Mouse (Mus musculus): Measurements from ENCODE around the gene Ccdc92b. TPM values are rescaled to one million over a fixed set of nuclear protein-coding genes. Genes with fewer than 3 reads are reported as not detected.
"Not testable (repeated sequence)": the region's sequence is repeated elsewhere in the genome, so short reads cannot be mapped to it uniquely, and the experiment has no call there.

The Ccdc92b gene
- polyA plus RNA-seq, 1 experiment from 2014 or later: 0.85 TPM

- not testable (repeated sequence) for H3K9me3 ChIP-seq (ENCODE audit: low read length); H3K4me1 ChIP-seq (ENCODE audit: insufficient read depth, low read depth, low read length); ATAC-seq; H3K9ac ChIP-seq (replicated peaks; ENCODE audit: low read depth); DNase-seq (ENCODE audit: low spot score); H3K36me3 ChIP-seq (ENCODE audit: insufficient read depth, low read length); H3K27ac ChIP-seq (ENCODE audit: low read length); H3K4me3 ChIP-seq (ENCODE audit: low read depth, low read length); H3K27me3 ChIP-seq (replicated peaks; ENCODE audit: insufficient read depth, low read length); H3K4me2 ChIP-seq (replicated peaks; ENCODE audit: low read depth, low read length)
- WGBS: 52% methylated on average over 4 of the region's 4 CpGs
- TF ChIP-seq CTCF (IDR thresholded peaks at IDR 0.05): peak; percentile 47
These were observed 38.1 kb upstream of the Ccdc92b start for GRCm38 (mm10) chr11:74581333-74581732.

- H3K9ac ChIP-seq (replicated peaks; ENCODE audit: low read depth): no peak overlapping the region
- no peak overlapping the region for H3K4me3 ChIP-seq (ENCODE audit: low read depth, low read length)
- H3K9me3 ChIP-seq (ENCODE audit: low read length): no peaks in the 10 kb centered on the region
- no peak for TF ChIP-seq EP300 (IDR thresholded peaks at IDR 0.05)
- no peak for TF ChIP-seq CTCF (IDR thresholded peaks at IDR 0.05)
- no peaks in the 10 kb centered on the region for H3K36me3 ChIP-seq (ENCODE audit: insufficient read depth, low read length)
- WGBS: 73% methylated on average over 3 of the region's 3 CpGs
- no peaks in the 10 kb centered on the region for H3K4me1 ChIP-seq (ENCODE audit: insufficient read depth, low read depth, low read length)
- H3K27me3 ChIP-seq (replicated peaks; ENCODE audit: insufficient read depth, low read length): no peaks in the 10 kb centered on the region
- DNase-seq (ENCODE audit: low spot score) (no peak), ATAC-seq (no peak)
- no peak overlapping the region for H3K4me2 ChIP-seq (replicated peaks; ENCODE audit: low read depth, low read length)
- no peak overlapping the region for H3K27ac ChIP-seq (ENCODE audit: low read length)
These were observed 36.9 kb upstream of the Ccdc92b start for GRCm38 (mm10) chr11:74582464-74582863.

- WGBS: 64% methylated on average over 7 of the region's 7 CpGs
- H3K27ac ChIP-seq (ENCODE audit: low read length): no peak overlapping the region
- H3K4me3 ChIP-seq (ENCODE audit: low read depth, low read length): no peak overlapping the region
- no peak overlapping the region for H3K4me2 ChIP-seq (replicated peaks; ENCODE audit: low read depth, low read length)
- no peaks in the 10 kb centered on the region for H3K4me1 ChIP-seq (ENCODE audit: insufficient read depth, low read depth, low read length)
- no peak for DNase-seq (ENCODE audit: low spot score)
- H3K9ac ChIP-seq (replicated peaks; ENCODE audit: low read depth): no peak overlapping the region
- no peaks in the 10 kb centered on the region for H3K36me3 ChIP-seq (ENCODE audit: insufficient read depth, low read length)
- TF ChIP-seq EP300 (IDR thresholded peaks at IDR 0.05) (no peak), CTCF (IDR thresholded peaks at IDR 0.05) (no peak)
- no peak for ATAC-seq
- H3K9me3 ChIP-seq (ENCODE audit: low read length): no peaks in the 10 kb centered on the region
- 0 out of 2 replicates have a peak, but pooled peaks cover 6% of the 10 kb centered on the region for H3K27me3 ChIP-seq (replicated peaks; ENCODE audit: insufficient read depth, low read length)
These were observed 35.5 kb upstream of the Ccdc92b start for GRCm38 (mm10) chr11:74583824-74584349.

DNA sequence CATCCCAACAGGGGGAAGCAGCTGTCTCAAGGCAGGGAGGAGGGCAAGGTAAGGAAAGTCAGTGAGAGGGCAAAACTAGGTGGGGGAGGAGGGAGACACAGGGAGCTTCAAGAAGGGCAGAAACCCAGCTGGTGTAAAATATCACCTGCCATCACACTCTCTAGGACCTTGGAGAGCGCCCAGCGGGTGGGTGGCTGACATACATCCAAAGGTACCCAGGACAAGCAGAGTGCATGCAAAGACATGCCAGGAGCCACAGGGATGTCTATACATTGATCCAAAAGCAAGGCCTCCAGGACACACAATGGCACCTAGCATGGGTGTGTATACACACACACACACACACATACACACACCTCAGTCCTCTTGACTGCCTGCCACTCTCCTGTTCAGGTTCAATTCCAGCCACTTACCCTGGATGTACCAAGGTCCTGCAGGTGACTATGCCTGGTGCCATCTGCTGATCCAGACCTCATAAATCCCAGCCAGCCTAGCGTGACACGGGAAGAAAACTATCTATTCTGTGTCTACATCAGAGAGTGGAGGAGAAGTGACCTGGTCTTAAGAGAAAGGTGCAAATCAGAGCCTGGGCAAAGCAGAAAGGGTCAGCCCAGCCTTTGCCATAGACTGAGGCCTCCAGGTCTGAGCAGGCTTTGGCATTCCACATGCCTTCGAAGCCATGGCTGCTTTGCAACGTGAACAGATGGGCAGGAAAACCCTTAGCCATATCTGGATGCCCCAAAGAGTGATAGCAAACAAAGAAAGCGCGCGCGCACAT is 34.3 kb upstream of the Ccdc92b start:
- TF ChIP-seq EP300 (IDR thresholded peaks at IDR 0.05): no peak
- TF ChIP-seq CTCF (IDR thresholded peaks at IDR 0.05): no peak
- 60% methylated on average over 10 of the region's 10 CpGs for WGBS
- no peak overlapping the region for H3K9ac ChIP-seq (replicated peaks; ENCODE audit: low read depth)
- H3K4me3 ChIP-seq (ENCODE audit: low read depth, low read length): no peak overlapping the region
- H3K27me3 ChIP-seq (replicated peaks; ENCODE audit: insufficient read depth, low read length): peaks cover 19% of the 10 kb centered on the region
- H3K4me1 ChIP-seq (ENCODE audit: insufficient read depth, low read depth, low read length): no peaks in the 10 kb centered on the region
- no peak overlapping the region for H3K4me2 ChIP-seq (replicated peaks; ENCODE audit: low read depth, low read length)
- no peak for ATAC-seq
- H3K9me3 ChIP-seq (ENCODE audit: low read length): no peaks in the 10 kb centered on the region
- DNase-seq (ENCODE audit: low spot score): peak; percentile 33
- no peaks in the 10 kb centered on the region for H3K36me3 ChIP-seq (ENCODE audit: insufficient read depth, low read length)
- H3K27ac ChIP-seq (ENCODE audit: low read length): no peak overlapping the region

GRCm38 (mm10) chr11:74586401-74586800 is 33.0 kb upstream of the Ccdc92b start:
- H3K4me1 ChIP-seq (ENCODE audit: insufficient read depth, low read depth, low read length): no peaks in the 10 kb centered on the region
- H3K27me3 ChIP-seq (replicated peaks; ENCODE audit: insufficient read depth, low read length): peaks cover 31% of the 10 kb centered on the region
- no peak overlapping the region for H3K9ac ChIP-seq (replicated peaks; ENCODE audit: low read depth)
- no peaks in the 10 kb centered on the region for H3K9me3 ChIP-seq (ENCODE audit: low read length)
- no peak overlapping the region for H3K4me3 ChIP-seq (ENCODE audit: low read depth, low read length)
- H3K27ac ChIP-seq (ENCODE audit: low read length): no peak overlapping the region
- ATAC-seq (no peak), DNase-seq (ENCODE audit: low spot score) (no peak)
- TF ChIP-seq EP300 (IDR thresholded peaks at IDR 0.05) (no peak), CTCF (IDR thresholded peaks at IDR 0.05) (no peak)
- no peaks in the 10 kb centered on the region for H3K36me3 ChIP-seq (ENCODE audit: insufficient read depth, low read length)
- H3K4me2 ChIP-seq (replicated peaks; ENCODE audit: low read depth, low read length): no peak overlapping the region
- 62% methylated on average over 5 of the region's 5 CpGs for WGBS

DNA sequence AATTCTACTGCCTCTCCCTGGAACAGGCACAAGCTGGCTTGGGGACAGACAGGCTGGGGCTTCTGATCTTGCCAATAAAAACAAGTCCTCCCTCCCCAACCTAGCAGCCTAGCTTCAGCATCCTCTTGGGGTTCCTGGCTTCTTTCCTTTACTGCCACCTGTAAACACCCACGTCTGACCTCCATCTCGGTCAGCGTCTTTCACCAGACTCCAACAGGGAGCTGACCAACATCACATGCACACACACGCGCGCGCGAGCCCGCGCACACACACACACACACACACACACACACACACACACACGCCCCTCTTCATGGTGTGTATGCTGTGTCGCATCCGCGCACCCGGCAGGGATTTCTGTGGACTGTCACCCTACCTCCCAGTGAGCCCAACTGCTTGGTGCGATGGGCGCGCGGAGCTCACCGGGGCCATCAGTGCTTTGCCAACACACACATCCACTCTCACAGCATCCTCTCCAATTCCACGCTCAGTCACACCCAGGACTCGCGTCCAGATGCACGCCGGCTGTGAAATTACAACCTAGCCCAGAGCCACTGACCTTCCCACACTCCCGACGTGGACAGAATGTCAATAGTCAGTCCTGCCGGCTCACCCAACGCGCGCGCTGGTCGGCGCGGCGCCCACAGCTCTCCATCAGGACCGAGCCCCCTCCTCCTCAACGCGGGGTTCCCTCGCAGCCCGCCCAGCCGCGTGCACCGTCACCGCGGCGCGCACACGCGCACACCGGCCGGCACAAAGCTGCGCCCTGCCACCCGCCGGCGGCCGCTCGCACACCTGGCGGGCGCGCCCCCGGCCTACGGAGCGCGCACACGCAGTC is 29.8 kb upstream of the Ccdc92b start:
- H3K4me2 ChIP-seq (replicated peaks; ENCODE audit: low read depth, low read length): peak overlapping the region; percentile 22; the same call in 1 of the 2 replicates
- H3K27me3 ChIP-seq (replicated peaks; ENCODE audit: insufficient read depth, low read length): peaks cover 31% of the 10 kb centered on the region
- DNase-seq (ENCODE audit: low spot score): no peak
- ATAC-seq: no peak
- H3K9me3 ChIP-seq (ENCODE audit: low read length): no peaks in the 10 kb centered on the region
- no peak overlapping the region for H3K9ac ChIP-seq (replicated peaks; ENCODE audit: low read depth)
- WGBS: 3% methylated on average over 57 of the region's 66 CpGs
- H3K4me3 ChIP-seq (ENCODE audit: low read depth, low read length): peak overlapping the region; percentile 15; the same call in 1 of the 2 replicates
- no peaks in the 10 kb centered on the region for H3K36me3 ChIP-seq (ENCODE audit: insufficient read depth, low read length)
- no peak overlapping the region for H3K27ac ChIP-seq (ENCODE audit: low read length)
- H3K4me1 ChIP-seq (ENCODE audit: insufficient read depth, low read depth, low read length): no peaks in the 10 kb centered on the region
- TF ChIP-seq CTCF (IDR thresholded peaks at IDR 0.05): no peak
- no peak for TF ChIP-seq EP300 (IDR thresholded peaks at IDR 0.05)

Data from lung, postnatal 0 days (tissue).